Mouse (Mus musculus): ENCODE data around the gene Acbd4.

GRCm38 (mm10) chr11:103134221-103134620 is 32.7 kb downstream of the Acbd4 start:
- TF ChIP-seq CTCF (conservative IDR thresholded peaks at IDR 0.05; ENCODE audit: low read length) (no peak), POU5F1 (IDR thresholded peaks at IDR 0.05; ENCODE audit: borderline replicate concordance, low read length) (no peak), NANOG (IDR thresholded peaks at IDR 0.05; ENCODE audit: borderline replicate concordance, low read length) (no peak)

Measured in E14TG2a.4 (cell line).